Mouse (Mus musculus) limb, embryonic 11.5 days (tissue): ENCODE measurements around the gene Lins1. TPM values are rescaled to one million over a fixed set of nuclear protein-coding genes. Genes with fewer than 3 reads are reported as not detected.

Experiments
- ATAC-seq: fragments of 200-750 bp; cut with Nextera tagmentation; 2 replicates; pipeline ENCODE4 v1.8.0; 2017; ENCODE audit warnings: low read depth; ENCODE audit not compliant: insufficient number of reproducible peaks, low FRiP score, low TSS enrichment
- DNase-seq: peaks from one replicate; pipeline ENCODE4 v3.0.0-alpha.2; 2015; ENCODE audit warnings: low spot score
- H3K27ac ChIP-seq: fragments of 300-500 bp; sonication (generic); replicated peaks from 2 replicates; pipeline ENCODE4 v1.5.1; 2014; ENCODE audit warnings: low read depth, mild to moderate bottlenecking, low read length
- H3K27me3 ChIP-seq: fragments of 300-500 bp; sonication (generic); 2 replicates; pipeline ENCODE4 v1.6.1; 2014; ENCODE audit warnings: mild to moderate bottlenecking, low read length, mixed read lengths; ENCODE audit not compliant: control insufficient read depth, insufficient read depth
- H3K36me3 ChIP-seq: fragments of 300-500 bp; sonication (generic); 2 replicates; pipeline ENCODE4 v1.6.1; 2014; ENCODE audit warnings: mild to moderate bottlenecking, low read length, moderate library complexity, mixed read lengths; ENCODE audit not compliant: control insufficient read depth, insufficient read depth
- H3K4me1 ChIP-seq: fragments of 300-500 bp; sonication (generic); 2 replicates; pipeline ENCODE4 v1.6.1; 2014; ENCODE audit warnings: low read length, mixed read lengths; ENCODE audit not compliant: control insufficient read depth, insufficient read depth
- H3K4me2 ChIP-seq: fragments of 300-500 bp; sonication (generic); 2 replicates; pipeline ENCODE4 v1.6.1; 2014; ENCODE audit warnings: low read depth, mild to moderate bottlenecking, moderate library complexity; ENCODE audit not compliant: severe bottlenecking
- H3K4me3 ChIP-seq: fragments of 300-500 bp; sonication (generic); 2 replicates; pipeline ENCODE4 v1.5.1; 2014; ENCODE audit warnings: low read depth, low read length
- H3K9ac ChIP-seq: fragments of 300-500 bp; sonication (generic); 2 replicates; pipeline ENCODE4 v1.6.1; 2014; ENCODE audit warnings: mild to moderate bottlenecking, low read length
- H3K9me3 ChIP-seq: fragments of 300-500 bp; sonication (generic); 2 replicates; pipeline ENCODE4 v1.6.1; 2016; ENCODE audit warnings: low read length; ENCODE audit not compliant: control insufficient read depth
- WGBS: fragments of 180-500 bp; shearing (Covaris S2); extraction: QIAGEN DNeasy Blood & Tissue Kit; methylation state at CpG from one replicate; pipeline ENCODE4 v1.1.7; 2014; 5-methylcytosine and 5-hydroxymethylcytosine counted together
- polyA plus RNA-seq: library from polyadenylated mRNA; unstranded; fragments of >200 nt; fragmentation: Nextera tagmentation; extraction: Ambion mirVana; gene quantifications from 2 replicates; pipeline ENCODE4 v1.2.1, GENCODE M21; 2014

The Lins1 gene
- polyA plus RNA-seq, 1 experiment from 2014 or later: 24.5 TPM

GRCm38 (mm10) chr7:66733882-66734281 is 44.2 kb downstream of the Lins1 start:
- no peak for DNase-seq
- Histone ChIP-seq H3K4me3 (no peak overlapping the region), H3K27ac (no peak overlapping the region), H3K27me3 (no peaks in the 10 kb centered on the region), H3K9ac (no peak overlapping the region), H3K4me2 (no peak overlapping the region), H3K4me1 (no peaks in the 10 kb centered on the region), H3K9me3 (no peaks in the 10 kb centered on the region), H3K36me3 (no peaks in the 10 kb centered on the region)
- ATAC-seq: no peak
- 94% methylated on average over 11 of the region's 11 CpGs for WGBS

GRCm38 (mm10) chr7:66734466-66734865 is 44.8 kb downstream of the Lins1 start:
- no peaks in the 10 kb centered on the region for H3K27me3 ChIP-seq
- no peak overlapping the region for H3K4me2 ChIP-seq
- H3K27ac ChIP-seq: no peak overlapping the region
- H3K9me3 ChIP-seq: no peaks in the 10 kb centered on the region
- no peak overlapping the region for H3K4me3 ChIP-seq
- no peak overlapping the region for H3K9ac ChIP-seq
- WGBS: 95% methylated on average over 4 of the region's 4 CpGs
- DNase-seq (no peak), ATAC-seq (no peak)
- no peaks in the 10 kb centered on the region for H3K36me3 ChIP-seq
- H3K4me1 ChIP-seq: no peaks in the 10 kb centered on the region

- DNase-seq (no peak), ATAC-seq (no peak)
- H3K36me3 ChIP-seq: no peaks in the 10 kb centered on the region
- no peaks in the 10 kb centered on the region for H3K27me3 ChIP-seq
- 92% methylated on average over 6 of the region's 6 CpGs for WGBS
- no peak overlapping the region for H3K9ac ChIP-seq
- no peak overlapping the region for H3K27ac ChIP-seq
- no peaks in the 10 kb centered on the region for H3K4me1 ChIP-seq
- H3K4me3 ChIP-seq: no peak overlapping the region
- H3K4me2 ChIP-seq: no peak overlapping the region
- no peaks in the 10 kb centered on the region for H3K9me3 ChIP-seq
Measured at GRCm38 (mm10) chr7:66734993-66735392, 45.3 kb downstream of the Lins1 start.

GRCm38 (mm10) chr7:66737418-66737817 is 47.7 kb downstream of the Lins1 start:
- no peak overlapping the region for H3K9ac ChIP-seq
- no peaks in the 10 kb centered on the region for H3K4me1 ChIP-seq
- ATAC-seq: no peak
- no peak overlapping the region for H3K27ac ChIP-seq
- H3K4me2 ChIP-seq: no peak overlapping the region
- no peaks in the 10 kb centered on the region for H3K36me3 ChIP-seq
- no peak overlapping the region for H3K4me3 ChIP-seq
- DNase-seq: no peak
- 96% methylated on average over 4 of the region's 4 CpGs for WGBS
- H3K27me3 ChIP-seq: no peaks in the 10 kb centered on the region
- H3K9me3 ChIP-seq: no peaks in the 10 kb centered on the region

GRCm38 (mm10) chr7:66741008-66741407 is 51.3 kb downstream of the Lins1 start:
- H3K27me3 ChIP-seq: no peaks in the 10 kb centered on the region
- no peak overlapping the region for H3K4me3 ChIP-seq
- DNase-seq (no peak), ATAC-seq (no peak)
- H3K9ac ChIP-seq: no peak overlapping the region
- no peak overlapping the region for H3K4me2 ChIP-seq
- H3K27ac ChIP-seq: no peak overlapping the region
- 86% methylated on average over 5 of the region's 5 CpGs for WGBS
- H3K36me3 ChIP-seq: no peaks in the 10 kb centered on the region
- H3K9me3 ChIP-seq: no peaks in the 10 kb centered on the region
- H3K4me1 ChIP-seq: no peaks in the 10 kb centered on the region

- Histone ChIP-seq H3K9ac (no peak overlapping the region), H3K9me3 (no peaks in the 10 kb centered on the region), H3K4me2 (no peak overlapping the region), H3K4me1 (no peaks in the 10 kb centered on the region), H3K27me3 (no peaks in the 10 kb centered on the region), H3K4me3 (no peak overlapping the region), H3K27ac (no peak overlapping the region), H3K36me3 (no peaks in the 10 kb centered on the region)
- ATAC-seq (no peak), DNase-seq (no peak)
- 82% methylated on average over 8 of the region's 8 CpGs for WGBS
Measured at GRCm38 (mm10) chr7:66741412-66741811, 51.7 kb downstream of the Lins1 start.

GRCm38 (mm10) chr7:66743377-66743781 is 53.7 kb downstream of the Lins1 start, which contains the start of gene Cers3:
Gene Cers3, plus strand, starts transcription at chr7:66743504.
- H3K4me2 ChIP-seq: no peak within 1 kb of the TSS
- H3K9me3 ChIP-seq: no peaks in the 10 kb centered on the region
- H3K27ac ChIP-seq: no peak within 1 kb of the TSS
- H3K4me1 ChIP-seq: no peaks in the 10 kb centered on the region
- no peak for DNase-seq
- H3K4me3 ChIP-seq: no peak within 1 kb of the TSS
- 73% methylated on average over 9 of the region's 9 CpGs for WGBS
- no peaks in the 10 kb centered on the region for H3K36me3 ChIP-seq
- H3K27me3 ChIP-seq: no peaks in the 10 kb centered on the region
- no peak for ATAC-seq
- no peak within 1 kb of the TSS for H3K9ac ChIP-seq

- no peak overlapping the region for H3K4me3 ChIP-seq
- no peaks in the 10 kb centered on the region for H3K27me3 ChIP-seq
- ATAC-seq (no peak), DNase-seq (no peak)
- H3K27ac ChIP-seq: no peak overlapping the region
- no peaks in the 10 kb centered on the region for H3K9me3 ChIP-seq
- 83% methylated on average over 7 of the region's 7 CpGs for WGBS
- no peaks in the 10 kb centered on the region for H3K36me3 ChIP-seq
- H3K9ac ChIP-seq: no peak overlapping the region
- no peaks in the 10 kb centered on the region for H3K4me1 ChIP-seq
- no peak overlapping the region for H3K4me2 ChIP-seq
Measured at GRCm38 (mm10) chr7:66746972-66747371, 57.3 kb downstream of the Lins1 start.

- Histone ChIP-seq H3K27ac (no peak overlapping the region), H3K36me3 (no peaks in the 10 kb centered on the region), H3K4me1 (no peaks in the 10 kb centered on the region), H3K4me2 (no peak overlapping the region), H3K27me3 (no peaks in the 10 kb centered on the region), H3K9ac (no peak overlapping the region), H3K9me3 (no peaks in the 10 kb centered on the region), H3K4me3 (no peak overlapping the region)
- no peak for DNase-seq
- 79% methylated on average over 1 of the region's 1 CpGs for WGBS
- no peak for ATAC-seq
Measured at GRCm38 (mm10) chr7:66749998-66750397, 60.3 kb downstream of the Lins1 start.
